Mouse (Mus musculus): Measurements from ENCODE around the gene Caskin1.

GRCm38 (mm10) chr17:24529883-24530282 is 41.5 kb downstream of the Caskin1 start:
- TF ChIP-seq EP300 (IDR thresholded peaks at IDR 0.05; ENCODE audit: low read depth) (no peak), CTCF (IDR thresholded peaks at IDR 0.05; ENCODE audit: low read depth) (no peak)

All from heart, postnatal 0 days (tissue).